Mouse (Mus musculus) intestine, embryonic 16.5 days (tissue): ENCODE measurements around the gene Eif4ebp2. TPM values are rescaled to one million over a fixed set of nuclear protein-coding genes. Genes with fewer than 3 reads are reported as not detected.

Source experiments
- ATAC-seq: fragments of 200-750 bp; cut with Nextera tagmentation; 2 replicates; pipeline ENCODE4 v1.8.0; 2017; ENCODE audit warnings: moderate TSS enrichment, moderate library complexity
- H3K27ac ChIP-seq: fragments of 300-500 bp; sonication (generic); 2 replicates; pipeline ENCODE4 v1.5.1; 2014; ENCODE audit warnings: mild to moderate bottlenecking, low read length
- H3K27me3 ChIP-seq: fragments of 300-500 bp; sonication (generic); replicated peaks from 2 replicates; pipeline ENCODE4 v1.6.1; 2014; ENCODE audit warnings: low read length, control low read depth, mixed read lengths; ENCODE audit not compliant: control insufficient read depth, insufficient read depth
- H3K36me3 ChIP-seq: fragments of 300-500 bp; sonication (generic); 2 replicates; pipeline ENCODE4 v1.6.1; 2014; ENCODE audit warnings: low read length, control low read depth; ENCODE audit not compliant: control insufficient read depth, insufficient read depth
- H3K4me1 ChIP-seq: fragments of 300-500 bp; sonication (generic); 2 replicates; pipeline ENCODE4 v1.6.1; 2014; ENCODE audit warnings: low read length, control low read depth, mixed read lengths; ENCODE audit not compliant: control insufficient read depth, insufficient read depth
- H3K4me2 ChIP-seq: fragments of 300-500 bp; sonication (generic); 2 replicates; pipeline ENCODE4 v1.6.1; 2014; ENCODE audit warnings: low read depth, low read length, control low read depth
- H3K4me3 ChIP-seq: fragments of 300-500 bp; sonication (generic); 2 replicates; pipeline ENCODE4 v1.5.1; 2014; ENCODE audit warnings: mild to moderate bottlenecking, low read length
- H3K9ac ChIP-seq: fragments of 300-500 bp; sonication (generic); 2 replicates; pipeline ENCODE4 v1.6.1; 2014; ENCODE audit warnings: low read depth, low read length
- H3K9me3 ChIP-seq: fragments of 300-500 bp; sonication (generic); 2 replicates; pipeline ENCODE4 v1.6.1; 2016; ENCODE audit warnings: low read length, control low read depth; ENCODE audit not compliant: control insufficient read depth
- WGBS: fragments of 180-500 bp; shearing (Covaris S2); extraction: QIAGEN DNeasy Blood & Tissue Kit; methylation state at CpG from one replicate; pipeline ENCODE4 v1.1.7; 2014; 5-methylcytosine and 5-hydroxymethylcytosine counted together
- polyA plus RNA-seq: library from polyadenylated mRNA; unstranded; fragments of >200 nt; fragmentation: Nextera tagmentation; extraction: Ambion mirVana; gene quantifications from 2 replicates; pipeline ENCODE4 v1.2.1, GENCODE M21; 2015

Gene Eif4ebp2
- polyA plus RNA-seq, 1 experiment from 2014 or later, result 64.1 TPM

- 84% methylated on average over 10 of the region's 10 CpGs for WGBS
- Histone ChIP-seq H3K27ac (no peak overlapping the region), H3K36me3 (no peaks in the 10 kb centered on the region), H3K9ac (no peak overlapping the region), H3K4me1 (peaks cover 57% of the 10 kb centered on the region), H3K4me3 (no peak overlapping the region), H3K9me3 (no peaks in the 10 kb centered on the region), H3K27me3 (no peaks in the 10 kb centered on the region), H3K4me2 (no peak overlapping the region)
- ATAC-seq, result no peak
Measured at GRCm38 (mm10) chr10:61447581-61448353, 4.7 kb downstream of the Eif4ebp2 start.

DNA sequence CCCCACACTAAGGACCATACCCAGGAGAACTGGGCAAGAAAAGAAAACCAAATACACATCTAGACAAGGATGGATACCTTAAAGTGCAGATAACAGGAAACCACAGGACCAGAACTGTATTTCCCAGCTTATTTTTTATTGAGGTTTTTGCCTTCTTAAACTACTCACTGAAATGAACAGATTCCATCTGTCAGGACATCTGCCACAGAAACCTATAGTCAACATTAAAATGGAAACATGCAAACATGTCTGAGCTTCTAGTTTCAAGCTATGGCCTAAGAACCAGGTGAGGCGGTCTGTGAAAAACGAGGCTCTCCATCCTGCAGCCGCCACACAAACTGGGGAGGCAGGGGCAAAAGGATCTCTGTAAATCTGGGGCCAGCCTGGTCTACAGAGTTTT, 7.4 kb downstream of the Eif4ebp2 start:
- Histone ChIP-seq H3K4me1 (peaks cover 45% of the 10 kb centered on the region), H3K27me3 (no peaks in the 10 kb centered on the region), H3K36me3 (no peaks in the 10 kb centered on the region; the same call in 1 of the 2 replicates), H3K27ac (no peak overlapping the region), H3K4me3 (no peak overlapping the region), H3K9me3 (no peaks in the 10 kb centered on the region), H3K4me2 (no peak overlapping the region), H3K9ac (no peak overlapping the region)
- 76% methylated on average over 3 of the region's 3 CpGs for WGBS
- no peak for ATAC-seq

GRCm38 (mm10) chr10:61443876-61444275, 8.6 kb downstream of the Eif4ebp2 start:
- Histone ChIP-seq H3K9ac (no peak overlapping the region), H3K9me3 (no peaks in the 10 kb centered on the region), H3K36me3 (no peaks in the 10 kb centered on the region; the same call in 1 of the 2 replicates), H3K27ac (peak overlapping the region; percentile 24; the same call in 1 of the 2 replicates), H3K27me3 (no peaks in the 10 kb centered on the region), H3K4me1 (peaks cover 34% of the 10 kb centered on the region), H3K4me3 (no peak overlapping the region), H3K4me2 (no peak overlapping the region)
- no peak for ATAC-seq
- 50% methylated on average over 1 of the region's 1 CpGs for WGBS

- no peak for ATAC-seq
- Histone ChIP-seq H3K9ac (no peak overlapping the region), H3K4me1 (peaks cover 33% of the 10 kb centered on the region), H3K27ac (peak overlapping the region; percentile 24; the same call in 1 of the 2 replicates), H3K4me2 (no peak overlapping the region), H3K27me3 (no peaks in the 10 kb centered on the region), H3K4me3 (no peak overlapping the region), H3K9me3 (no peaks in the 10 kb centered on the region), H3K36me3 (no peaks in the 10 kb centered on the region; the same call in 1 of the 2 replicates)
- 49% methylated on average over 6 of the region's 6 CpGs for WGBS
Measured at GRCm38 (mm10) chr10:61443456-61443855, 9.0 kb downstream of the Eif4ebp2 start.

DNA sequence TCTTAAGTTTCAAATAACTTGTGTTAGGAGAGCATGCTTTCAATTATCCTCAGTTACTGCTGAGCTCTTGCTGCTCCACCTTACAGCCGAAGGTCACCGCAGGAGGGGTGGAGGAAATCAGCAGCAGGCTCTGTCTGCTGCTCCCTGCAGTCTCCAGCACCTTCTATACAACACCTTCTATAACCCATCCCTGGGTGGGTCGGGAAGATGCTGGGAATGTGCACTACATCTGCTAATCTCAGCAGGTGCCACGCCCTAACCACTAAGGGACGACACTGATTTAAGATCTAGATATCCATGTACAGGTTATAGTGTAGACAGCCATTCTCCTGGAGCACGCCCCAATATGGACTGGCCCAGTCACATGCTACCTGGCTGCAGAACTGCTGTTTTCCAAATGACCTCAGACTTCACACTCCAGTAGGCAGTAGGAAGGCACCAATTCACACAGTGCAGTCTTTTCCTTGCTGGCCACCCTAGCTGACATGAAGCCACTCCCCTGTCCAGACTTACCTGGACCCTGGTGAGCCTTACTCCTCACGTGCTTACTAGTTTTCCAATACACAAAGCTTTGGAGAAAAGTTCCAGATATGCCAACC, 12.2 kb downstream of the Eif4ebp2 start:
- no peak overlapping the region for H3K4me3 ChIP-seq
- H3K4me2 ChIP-seq, result no peak overlapping the region
- WGBS, result 81% methylated on average over 7 of the region's 7 CpGs
- H3K9ac ChIP-seq, result no peak overlapping the region
- no peaks in the 10 kb centered on the region; the same call in 1 of the 2 replicates for H3K36me3 ChIP-seq
- no peak overlapping the region for H3K27ac ChIP-seq
- no peaks in the 10 kb centered on the region for H3K27me3 ChIP-seq
- ATAC-seq, result peak; percentile 83
- no peaks in the 10 kb centered on the region for H3K9me3 ChIP-seq
- H3K4me1 ChIP-seq, result peaks cover 24% of the 10 kb centered on the region

DNA sequence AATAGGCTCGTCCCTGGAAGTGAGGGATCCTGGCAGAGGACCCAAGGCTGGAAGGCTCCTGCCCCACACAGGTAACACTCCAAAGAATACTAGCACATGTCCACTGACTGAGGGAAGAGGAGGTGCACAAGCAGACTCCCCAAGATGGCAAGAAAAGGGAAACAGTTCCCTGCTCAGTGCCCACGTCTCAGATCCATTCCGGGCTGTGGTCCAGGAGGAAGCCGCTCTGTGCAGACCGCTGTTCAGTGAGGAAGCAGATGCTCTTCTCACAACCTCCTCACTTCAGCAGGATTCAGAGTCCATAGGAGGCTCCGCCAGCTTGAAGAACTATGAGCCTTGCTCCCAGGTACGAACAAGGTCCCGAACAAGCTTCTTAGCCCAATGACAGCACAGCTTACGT, 21.1 kb downstream of the Eif4ebp2 start:
- Histone ChIP-seq H3K36me3 (peaks cover 22% of the 10 kb centered on the region), H3K9me3 (no peaks in the 10 kb centered on the region), H3K27ac (no peak overlapping the region), H3K4me1 (no peaks in the 10 kb centered on the region; the same call in 1 of the 2 replicates), H3K27me3 (no peaks in the 10 kb centered on the region), H3K9ac (no peak overlapping the region), H3K4me2 (no peak overlapping the region), H3K4me3 (no peak overlapping the region)
- 89% methylated on average over 9 of the region's 9 CpGs for WGBS
- no peak for ATAC-seq

DNA sequence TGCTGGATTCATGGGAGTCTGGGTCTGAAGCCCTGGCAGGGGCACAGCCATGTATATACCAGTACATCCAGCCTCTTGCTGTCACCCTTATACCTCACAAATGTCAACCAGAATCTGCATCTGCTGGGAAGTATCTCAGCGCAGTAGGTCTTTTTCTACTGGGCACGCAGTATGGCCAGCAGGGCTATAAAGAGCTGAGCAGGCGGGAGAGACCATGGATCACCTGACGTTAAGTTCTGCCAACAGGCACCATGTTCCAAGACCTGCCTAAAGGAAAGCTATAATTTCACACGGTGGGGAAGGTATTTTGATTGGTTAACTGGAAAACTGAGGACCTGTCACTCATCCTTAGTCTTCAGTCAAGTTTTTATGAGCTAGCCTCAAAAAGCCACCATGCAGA, 23.4 kb downstream of the Eif4ebp2 start:
- WGBS, result 87% methylated on average over 5 of the region's 5 CpGs
- Histone ChIP-seq H3K9ac (no peak overlapping the region), H3K4me2 (no peak overlapping the region), H3K27me3 (no peaks in the 10 kb centered on the region), H3K27ac (no peak overlapping the region), H3K36me3 (peaks cover 18% of the 10 kb centered on the region), H3K4me3 (no peak overlapping the region), H3K9me3 (no peaks in the 10 kb centered on the region), H3K4me1 (peaks cover 4% of the 10 kb centered on the region; the same call in 1 of the 2 replicates)
- ATAC-seq, result no peak

- Histone ChIP-seq H3K36me3 (peaks cover 12% of the 10 kb centered on the region), H3K27me3 (no peaks in the 10 kb centered on the region), H3K27ac (no peak overlapping the region), H3K4me2 (no peak overlapping the region), H3K9me3 (no peaks in the 10 kb centered on the region), H3K9ac (no peak overlapping the region), H3K4me3 (no peak overlapping the region), H3K4me1 (peaks cover 4% of the 10 kb centered on the region; the same call in 1 of the 2 replicates)
- WGBS, result 63% methylated on average over 4 of the region's 4 CpGs
- ATAC-seq, result no peak
Measured at GRCm38 (mm10) chr10:61428416-61428815, 24.0 kb downstream of the Eif4ebp2 start.

DNA sequence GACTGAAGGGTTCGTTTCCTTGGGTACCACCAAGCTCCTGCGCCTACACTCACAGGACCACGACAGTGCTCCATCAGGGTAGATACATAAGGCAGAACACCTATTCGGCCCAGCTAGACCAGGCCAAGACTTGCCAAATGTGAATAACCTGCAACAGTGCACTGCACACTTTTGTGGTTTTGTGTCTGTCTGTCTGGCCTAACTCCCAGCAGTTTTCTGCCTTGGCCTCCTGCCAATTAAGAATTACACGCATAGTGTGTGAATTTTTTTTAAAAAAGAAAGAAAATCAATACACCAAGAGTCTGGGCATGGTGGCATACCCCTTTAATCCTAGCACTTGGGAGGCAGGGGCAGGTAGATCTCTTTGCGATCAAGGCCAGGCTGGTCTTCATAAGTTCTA, 24.5 kb downstream of the Eif4ebp2 start:
- Histone ChIP-seq H3K9ac (no peak overlapping the region), H3K4me2 (no peak overlapping the region), H3K27me3 (no peaks in the 10 kb centered on the region), H3K9me3 (no peaks in the 10 kb centered on the region), H3K4me3 (no peak overlapping the region), H3K4me1 (peaks cover 4% of the 10 kb centered on the region; the same call in 1 of the 2 replicates), H3K36me3 (peaks cover 9% of the 10 kb centered on the region), H3K27ac (no peak overlapping the region)
- no peak for ATAC-seq
- 82% methylated on average over 6 of the region's 6 CpGs for WGBS
